Mouse (Mus musculus): Measurements from ENCODE around the gene Ssty1. TPM values are rescaled to one million over a fixed set of nuclear protein-coding genes. Genes with fewer than 3 reads are reported as not detected.
"Not testable (repeated sequence)": the region's sequence is repeated elsewhere in the genome, so short reads cannot be mapped to it uniquely, and the experiment has no call there.

The Ssty1 gene
- not detected in 2 replicates for polyA plus RNA-seq (2016; fragmentation: Nextera tagmentation; extraction: Ambion mirVana)

DNA sequence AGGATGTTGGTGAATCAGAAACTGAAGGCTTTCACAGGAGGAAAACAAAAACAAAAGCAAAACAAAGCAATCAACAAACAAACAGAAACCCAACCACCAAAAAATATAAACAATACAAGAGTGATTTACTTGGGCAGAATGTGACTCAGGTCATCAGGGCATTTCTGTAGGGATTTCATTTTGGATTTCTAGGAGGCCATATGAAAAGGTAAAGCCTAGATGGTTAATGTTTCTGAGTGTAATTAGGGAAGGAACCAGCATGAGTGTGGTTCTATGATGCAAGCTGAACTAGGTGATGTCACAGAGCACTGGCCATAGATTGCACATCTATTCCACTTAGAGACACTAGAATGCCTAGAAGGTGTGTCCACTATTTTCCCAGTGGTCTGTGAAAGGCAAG is at the start of gene Ssty1:
Gene Ssty1, plus strand, starts transcription at position 301 of the 400 bp plus-strand sequence.
- not testable (repeated sequence) for ATAC-seq; H3K4me1 ChIP-seq; H3K27me3 ChIP-seq (replicated peaks); H3K9me3 ChIP-seq (replicated peaks); H3K4me2 ChIP-seq; H3K9ac ChIP-seq; H3K27ac ChIP-seq; H3K36me3 ChIP-seq; H3K4me3 ChIP-seq

- not testable (repeated sequence) for H3K4me3 ChIP-seq; ATAC-seq; H3K27ac ChIP-seq; H3K4me2 ChIP-seq; H3K4me1 ChIP-seq; H3K9me3 ChIP-seq (replicated peaks); H3K27me3 ChIP-seq (replicated peaks); H3K36me3 ChIP-seq; H3K9ac ChIP-seq
- no CpG with 5 or more reads among the region's 3 CpGs for WGBS (ENCODE audit: insufficient replicate concordance)
Observed at GRCm38 (mm10) chrY:18061712-18062111, 27.2 kb upstream of the Ssty1 start, which contains the start of gene Gm21764. Gene Gm21764 (minus strand): TSS chrY:18061812.

Other genes starting within 250 kb of the Ssty1 start
- gene Gm21904, start 242.8 kb upstream of the Ssty1 start, polyA plus RNA-seq (2016; fragmentation: Nextera tagmentation; extraction: Ambion mirVana): not detected in 2 replicates
- gene Gm20772, start 214.4 kb upstream of the Ssty1 start, polyA plus RNA-seq (2016; fragmentation: Nextera tagmentation; extraction: Ambion mirVana): not detected in 2 replicates
- not detected in 2 replicates for gene Gm20831, start 214.4 kb upstream of the Ssty1 start, polyA plus RNA-seq (2016; fragmentation: Nextera tagmentation; extraction: Ambion mirVana)
- not detected in 2 replicates for gene Srsy, start 151.8 kb upstream of the Ssty1 start, polyA plus RNA-seq (2016; fragmentation: Nextera tagmentation; extraction: Ambion mirVana)
- not detected in 2 replicates for gene Gm21764, start 27.3 kb upstream of the Ssty1 start, polyA plus RNA-seq (2016; fragmentation: Nextera tagmentation; extraction: Ambion mirVana)

Measured in liver, embryonic 12.5 days (tissue).